Mouse (Mus musculus) kidney, embryonic 15.5 days (tissue): ENCODE data around the gene Gm17662. TPM values are rescaled to one million over a fixed set of nuclear protein-coding genes. Genes with fewer than 3 reads are reported as not detected.

Source experiments
- ATAC-seq: fragments of 200-750 bp; cut with Nextera tagmentation; replicated peaks from 2 replicates; pipeline ENCODE4 v1.8.0; 2017; ENCODE audit warnings: moderate TSS enrichment; ENCODE audit not compliant: low FRiP score
- H3K27ac ChIP-seq: fragments of 300-500 bp; sonication (generic); 2 replicates; pipeline ENCODE4 v1.5.1; 2015; ENCODE audit warnings: mild to moderate bottlenecking, inconsistent platforms
- H3K27me3 ChIP-seq: fragments of 300-500 bp; sonication (generic); 2 replicates; pipeline ENCODE4 v1.6.1; 2015; ENCODE audit warnings: inconsistent platforms
- H3K36me3 ChIP-seq: fragments of 300-500 bp; sonication (generic); 2 replicates; pipeline ENCODE4 v1.6.1; 2015; ENCODE audit warnings: inconsistent platforms
- H3K4me1 ChIP-seq: fragments of 300-500 bp; sonication (generic); 2 replicates; pipeline ENCODE4 v1.6.1; 2015; ENCODE audit warnings: inconsistent platforms
- H3K4me2 ChIP-seq: fragments of 300-500 bp; sonication (generic); 2 replicates; pipeline ENCODE4 v1.6.1; 2015; ENCODE audit warnings: moderate library complexity, mild to moderate bottlenecking, inconsistent platforms
- H3K4me3 ChIP-seq: fragments of 300-500 bp; sonication (generic); replicated peaks from 2 replicates; pipeline ENCODE4 v1.5.1; 2015; ENCODE audit warnings: mild to moderate bottlenecking, inconsistent platforms
- H3K9ac ChIP-seq: fragments of 300-500 bp; sonication (generic); 2 replicates; pipeline ENCODE4 v1.6.1; 2015; ENCODE audit warnings: mild to moderate bottlenecking, inconsistent platforms
- H3K9me3 ChIP-seq: fragments of 300-500 bp; sonication (generic); replicated peaks from 2 replicates; pipeline ENCODE4 v1.6.1; 2016; ENCODE audit warnings: inconsistent platforms
- WGBS: fragments of 180-500 bp; shearing (Covaris S2); methylation state at CpG from one replicate; pipeline ENCODE4 v1.1.7; 2015; ENCODE audit warnings: mixed read lengths; 5-methylcytosine and 5-hydroxymethylcytosine counted together
- polyA plus RNA-seq: library from polyadenylated mRNA; unstranded; fragments of >200 nt; fragmentation: Nextera tagmentation; extraction: Ambion mirVana; gene quantifications from 2 replicates; pipeline ENCODE4 v1.2.1, GENCODE M21; 2015

Gene Gm17662
- polyA plus RNA-seq, 1 experiment from 2014 or later: not detected

DNA sequence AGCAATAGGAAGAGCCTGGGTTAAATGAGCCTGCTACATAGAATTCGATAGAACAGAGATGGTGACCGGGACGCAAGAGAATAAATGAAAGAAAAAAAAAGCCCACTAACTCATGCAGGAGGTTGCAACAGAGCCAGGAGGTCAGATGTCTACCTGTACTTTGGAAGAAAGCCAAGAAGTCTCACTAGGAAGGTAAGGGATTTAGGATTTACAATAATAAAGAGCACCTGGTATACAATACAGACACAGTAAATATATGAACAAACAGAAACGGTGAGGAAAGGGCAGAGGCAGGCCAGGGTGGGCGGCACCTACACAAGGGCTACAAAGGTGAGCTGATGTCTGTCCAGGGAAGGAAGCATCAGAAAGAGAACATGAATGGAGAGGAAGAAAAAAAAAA lies 14.9 kb upstream of the Gm17662 start:
- ATAC-seq: no peak
- no peak overlapping the region for H3K9ac ChIP-seq
- H3K4me3 ChIP-seq: no peak overlapping the region
- H3K27ac ChIP-seq: no peak overlapping the region
- no peaks in the 10 kb centered on the region for H3K36me3 ChIP-seq
- H3K4me2 ChIP-seq: no peak overlapping the region
- H3K27me3 ChIP-seq: no peaks in the 10 kb centered on the region
- H3K9me3 ChIP-seq: no peaks in the 10 kb centered on the region
- WGBS: 84% methylated on average over 5 of the region's 5 CpGs
- no peaks in the 10 kb centered on the region for H3K4me1 ChIP-seq

DNA sequence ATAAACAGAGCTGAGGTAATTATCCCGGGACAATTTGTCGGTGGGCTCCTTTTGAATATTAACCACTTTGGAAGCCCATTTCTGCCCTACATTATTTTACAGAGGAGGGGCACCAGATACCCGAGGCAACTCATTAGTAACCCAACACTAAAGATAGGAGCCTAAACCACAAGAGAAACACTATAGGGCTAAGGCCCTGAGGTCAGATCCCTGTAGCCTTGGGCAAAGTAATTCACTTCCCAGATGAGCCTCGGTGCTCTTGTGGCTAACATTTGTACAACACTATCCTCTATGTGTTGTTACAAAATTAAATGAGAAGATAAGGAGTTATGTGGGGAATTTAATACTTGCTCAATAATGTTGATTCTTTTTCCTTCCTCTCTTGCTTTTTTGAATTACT lies 13.6 kb upstream of the Gm17662 start:
- Histone ChIP-seq H3K9me3 (no peaks in the 10 kb centered on the region), H3K36me3 (no peaks in the 10 kb centered on the region), H3K4me3 (no peak overlapping the region), H3K27me3 (no peaks in the 10 kb centered on the region), H3K4me1 (no peaks in the 10 kb centered on the region), H3K27ac (no peak overlapping the region), H3K4me2 (no peak overlapping the region), H3K9ac (no peak overlapping the region)
- 59% methylated on average over 4 of the region's 4 CpGs for WGBS
- ATAC-seq: no peak

DNA sequence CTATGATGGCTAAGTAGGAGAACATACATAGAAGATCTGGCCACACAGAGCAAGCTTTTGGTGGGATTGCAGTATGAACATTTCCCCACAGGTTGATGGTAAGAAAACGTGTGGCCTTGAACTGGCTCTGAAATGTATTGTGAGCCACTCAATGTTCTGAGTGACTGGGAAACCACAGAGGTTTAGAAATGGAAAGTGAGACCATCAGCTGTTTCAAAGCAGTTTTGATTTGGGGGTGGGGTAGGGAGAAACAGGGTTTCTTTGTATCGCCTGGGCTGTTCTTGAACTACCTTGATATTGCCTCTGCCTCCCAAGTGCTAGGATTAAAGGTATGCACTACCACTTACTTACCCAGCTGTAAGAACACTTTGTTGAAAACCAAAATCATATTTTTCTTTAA lies 1.9 kb upstream of the Gm17662 start:
- Histone ChIP-seq H3K9ac (no peak overlapping the region), H3K4me2 (no peak overlapping the region)
- 85% methylated on average over 2 of the region's 2 CpGs for WGBS

DNA sequence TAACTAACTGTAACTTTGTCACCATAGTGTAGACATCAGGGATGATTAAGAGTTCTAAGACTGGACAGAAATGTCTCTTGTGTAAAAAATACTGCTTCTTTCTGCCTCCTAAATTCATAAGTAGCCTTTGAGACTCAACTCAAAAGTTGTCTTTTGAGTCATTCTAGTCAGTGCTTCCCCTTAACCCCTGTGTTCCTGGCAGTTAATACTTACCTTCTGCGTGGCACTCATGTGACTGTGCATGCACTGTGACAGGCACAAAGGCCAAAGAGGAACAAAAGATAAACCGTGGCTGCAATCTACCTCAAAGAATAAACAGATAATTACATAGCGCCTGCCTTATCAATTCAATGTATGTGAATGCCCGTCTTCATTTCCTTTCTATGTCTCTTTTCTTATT lies 694 bp downstream of the Gm17662 start:
- ATAC-seq: no peak
- no peak overlapping the region for H3K27ac ChIP-seq
- WGBS: 86% methylated on average over 4 of the region's 4 CpGs

More for the DNA sequence above, 1.9 kb upstream of the Gm17662 start:
- H3K36me3 ChIP-seq: no peaks in the 10 kb centered on the region
- no peaks in the 10 kb centered on the region for H3K4me1 ChIP-seq
- H3K4me3 ChIP-seq: no peak overlapping the region
- no peaks in the 10 kb centered on the region for H3K9me3 ChIP-seq
- no peak overlapping the region for H3K27ac ChIP-seq
- no peaks in the 10 kb centered on the region for H3K27me3 ChIP-seq
- ATAC-seq: no peak

DNA sequence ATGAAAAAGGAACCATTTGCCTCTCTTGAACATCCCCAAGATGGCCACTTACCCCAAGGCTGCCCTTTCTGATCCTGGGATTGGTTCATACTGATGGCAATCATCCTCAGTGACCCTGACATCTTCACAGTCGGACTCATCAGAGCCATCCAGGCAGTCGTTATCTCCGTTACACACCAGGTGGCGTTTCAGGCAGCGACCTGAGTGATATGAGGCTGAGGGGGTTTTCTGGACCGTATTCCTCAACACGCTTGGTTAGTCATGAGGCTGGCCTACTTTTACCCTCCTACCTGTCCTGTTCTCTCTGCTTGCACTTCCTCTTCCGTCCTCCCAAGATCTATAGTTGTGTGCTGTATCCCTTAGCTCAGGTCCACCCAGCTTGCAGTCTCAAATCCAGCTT lies 4.1 kb downstream of the Gm17662 start:
- Histone ChIP-seq H3K4me2 (no peak overlapping the region), H3K27me3 (no peaks in the 10 kb centered on the region), H3K36me3 (no peaks in the 10 kb centered on the region), H3K9ac (no peak overlapping the region), H3K4me1 (no peaks in the 10 kb centered on the region), H3K9me3 (no peaks in the 10 kb centered on the region), H3K4me3 (no peak overlapping the region), H3K27ac (no peak overlapping the region)
- no peak for ATAC-seq
- WGBS: 70% methylated on average over 8 of the region's 8 CpGs

More for the DNA sequence above, 694 bp downstream of the Gm17662 start:
- H3K9me3 ChIP-seq: no peaks in the 10 kb centered on the region
- H3K4me3 ChIP-seq: no peak overlapping the region
- no peaks in the 10 kb centered on the region for H3K27me3 ChIP-seq
- no peak overlapping the region for H3K4me2 ChIP-seq
- H3K4me1 ChIP-seq: no peaks in the 10 kb centered on the region
- no peaks in the 10 kb centered on the region for H3K36me3 ChIP-seq
- H3K9ac ChIP-seq: no peak overlapping the region

DNA sequence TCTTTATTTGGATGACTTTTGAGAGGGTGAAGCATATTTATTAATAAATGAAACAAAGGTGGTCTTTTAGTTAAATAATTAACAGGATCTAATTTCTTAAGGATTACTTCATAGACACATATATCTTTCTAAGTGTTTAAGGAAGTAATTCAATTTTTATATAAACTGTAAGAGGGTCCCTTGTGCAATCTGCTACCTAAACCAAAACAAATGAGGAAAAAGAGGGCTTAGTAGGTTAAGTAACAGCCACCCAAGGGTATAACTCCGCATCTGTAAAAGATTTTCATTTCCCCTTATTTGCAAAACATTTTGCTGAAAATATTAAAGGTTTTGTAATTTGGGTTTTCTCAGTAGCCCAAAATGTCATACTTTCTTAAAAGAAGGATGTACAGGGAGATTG lies 7.3 kb downstream of the Gm17662 start:
- Histone ChIP-seq H3K27ac (no peak overlapping the region), H3K4me2 (no peak overlapping the region), H3K36me3 (no peaks in the 10 kb centered on the region), H3K27me3 (no peaks in the 10 kb centered on the region), H3K9ac (no peak overlapping the region), H3K4me1 (no peaks in the 10 kb centered on the region), H3K4me3 (no peak overlapping the region), H3K9me3 (no peaks in the 10 kb centered on the region)
- ATAC-seq: no peak
- 91% methylated on average over 1 of the region's 1 CpGs for WGBS

DNA sequence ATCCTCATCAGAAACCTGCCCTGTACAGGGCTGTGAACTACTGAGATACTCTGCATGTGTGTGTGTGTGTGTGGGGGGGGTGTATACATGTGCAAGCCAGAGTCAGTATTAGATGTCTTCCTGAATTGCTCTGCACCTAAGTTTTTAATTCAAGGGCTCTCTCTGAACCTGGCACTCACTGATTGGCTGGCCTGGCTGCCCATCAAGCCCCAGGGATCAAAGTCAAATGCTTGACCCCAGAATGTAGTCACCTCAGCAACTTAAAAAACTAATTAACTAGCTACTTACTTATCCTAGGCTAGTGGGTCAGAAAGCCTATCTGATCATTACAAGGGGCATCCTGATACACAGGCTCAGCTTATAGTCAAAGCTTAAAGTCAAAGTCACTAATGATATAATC lies 12.5 kb downstream of the Gm17662 start:
- Histone ChIP-seq H3K4me2 (no peak overlapping the region), H3K27me3 (no peaks in the 10 kb centered on the region), H3K4me1 (no peaks in the 10 kb centered on the region), H3K9ac (no peak overlapping the region), H3K36me3 (no peaks in the 10 kb centered on the region), H3K4me3 (no peak overlapping the region), H3K9me3 (no peaks in the 10 kb centered on the region), H3K27ac (no peak overlapping the region)
- ATAC-seq: no peak

DNA sequence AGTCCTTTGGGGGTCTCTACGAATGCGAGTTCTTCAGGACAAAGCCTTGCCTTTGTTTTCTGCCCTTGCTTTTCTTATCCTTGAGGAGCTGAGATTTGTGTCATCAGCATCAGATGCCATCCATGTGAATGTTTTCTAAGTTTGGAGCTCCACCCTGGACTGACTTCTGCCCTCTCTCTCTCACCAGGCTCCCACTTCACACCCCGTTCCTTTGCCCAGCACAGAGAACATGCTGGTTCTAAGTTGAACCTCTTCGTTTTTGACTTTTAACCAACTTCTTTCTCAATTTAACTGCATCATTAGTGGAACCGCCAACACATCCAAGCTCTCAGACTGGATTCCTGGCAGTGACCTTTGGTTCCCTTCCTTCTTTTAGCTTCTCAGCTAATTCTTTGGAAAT lies 13.1 kb downstream of the Gm17662 start:
- Histone ChIP-seq H3K4me1 (no peaks in the 10 kb centered on the region), H3K4me2 (no peak overlapping the region), H3K4me3 (no peak overlapping the region), H3K27ac (no peak overlapping the region), H3K36me3 (no peaks in the 10 kb centered on the region), H3K27me3 (no peaks in the 10 kb centered on the region), H3K9me3 (no peaks in the 10 kb centered on the region), H3K9ac (no peak overlapping the region)
- ATAC-seq: no peak
- 95% methylated on average over 5 of the region's 5 CpGs for WGBS

DNA sequence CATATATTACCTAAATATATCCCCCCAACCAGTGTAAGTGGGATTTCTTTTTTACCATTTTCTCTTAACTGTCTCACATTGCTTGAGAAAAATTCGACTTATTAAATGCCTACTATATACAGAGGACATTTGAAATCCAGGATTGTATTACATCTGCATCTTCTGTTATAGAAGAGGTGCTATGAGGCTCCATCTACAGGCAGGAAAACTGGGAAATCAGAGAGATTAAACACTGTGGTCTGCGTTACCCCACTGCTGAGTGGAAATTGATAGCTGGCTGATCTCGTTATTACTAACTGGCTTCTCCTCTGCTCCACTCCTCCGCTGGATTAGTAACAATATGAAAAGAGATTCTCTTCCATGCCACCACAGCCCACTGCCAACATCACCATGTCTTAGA lies 18.7 kb downstream of the Gm17662 start:
- no peak overlapping the region for H3K4me3 ChIP-seq
- no peak overlapping the region for H3K4me2 ChIP-seq
- H3K9me3 ChIP-seq: no peaks in the 10 kb centered on the region
- no peaks in the 10 kb centered on the region for H3K4me1 ChIP-seq
- H3K36me3 ChIP-seq: no peaks in the 10 kb centered on the region
- ATAC-seq: no peak
- WGBS: 69% methylated on average over 4 of the region's 4 CpGs
- no peak overlapping the region for H3K9ac ChIP-seq
- no peak overlapping the region for H3K27ac ChIP-seq
- no peaks in the 10 kb centered on the region for H3K27me3 ChIP-seq

DNA sequence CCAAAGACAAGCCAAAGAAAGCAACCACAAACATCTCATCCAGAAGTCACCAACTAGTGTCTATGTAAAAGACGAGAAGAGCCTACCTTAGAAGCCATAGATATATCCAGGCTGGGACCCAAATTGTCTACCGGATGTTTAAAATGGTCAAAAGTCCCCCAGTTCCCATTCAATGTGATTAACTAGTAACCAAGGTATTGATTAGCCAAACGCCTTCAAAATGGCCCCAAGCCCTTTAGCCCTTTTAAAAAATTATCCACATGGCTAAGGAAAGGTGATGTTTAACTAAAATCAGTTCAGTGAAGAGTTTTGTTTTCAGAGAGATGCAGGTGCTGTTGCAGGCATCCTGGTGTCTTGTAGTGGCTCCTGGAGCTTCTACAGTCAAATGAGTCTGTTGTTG lies 19.2 kb downstream of the Gm17662 start, which contains the start of gene C8a:
Gene C8a, minus strand, starts transcription at position 76 of the 400 bp plus-strand sequence.
- H3K27me3 ChIP-seq: no peaks in the 10 kb centered on the region
- WGBS: 75% methylated on average over 3 of the region's 3 CpGs
- ATAC-seq: no peak

DNA sequence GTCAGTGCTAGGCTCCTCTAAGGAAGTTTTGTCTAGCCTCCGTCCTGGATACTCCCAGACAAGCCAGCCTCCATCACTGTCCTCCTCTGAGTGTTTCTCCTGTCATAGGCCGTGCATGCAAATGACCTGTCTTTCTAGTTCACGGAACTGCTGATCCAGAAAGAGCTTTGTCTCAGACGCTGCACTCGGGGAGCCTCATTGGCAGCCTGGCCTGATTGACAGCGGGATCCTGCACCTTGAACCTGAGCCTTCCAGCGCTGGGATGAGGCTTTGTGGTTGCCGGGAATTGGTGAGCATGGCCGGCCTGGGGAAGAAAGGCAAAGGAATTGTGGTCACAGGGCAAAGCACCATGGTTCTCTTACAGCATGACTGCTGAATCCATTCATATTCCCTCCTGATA lies 30.4 kb downstream of the Gm17662 start:
- Histone ChIP-seq H3K4me2 (no peak overlapping the region), H3K4me1 (peaks cover 14% of the 10 kb centered on the region), H3K9ac (no peak overlapping the region), H3K4me3 (no peak overlapping the region), H3K36me3 (no peaks in the 10 kb centered on the region), H3K9me3 (no peaks in the 10 kb centered on the region), H3K27me3 (no peaks in the 10 kb centered on the region), H3K27ac (no peak overlapping the region)
- no peak for ATAC-seq
- WGBS: 52% methylated on average over 9 of the region's 9 CpGs

More for the DNA sequence above, 19.2 kb downstream of the Gm17662 start, which contains the start of gene C8a:
- Histone ChIP-seq H3K4me2 (no peak within 1 kb of the TSS), H3K9ac (no peak within 1 kb of the TSS), H3K27ac (no peak within 1 kb of the TSS), H3K4me3 (no peak within 1 kb of the TSS), H3K36me3 (no peaks in the 10 kb centered on the region), H3K9me3 (no peaks in the 10 kb centered on the region), H3K4me1 (no peaks in the 10 kb centered on the region)

DNA sequence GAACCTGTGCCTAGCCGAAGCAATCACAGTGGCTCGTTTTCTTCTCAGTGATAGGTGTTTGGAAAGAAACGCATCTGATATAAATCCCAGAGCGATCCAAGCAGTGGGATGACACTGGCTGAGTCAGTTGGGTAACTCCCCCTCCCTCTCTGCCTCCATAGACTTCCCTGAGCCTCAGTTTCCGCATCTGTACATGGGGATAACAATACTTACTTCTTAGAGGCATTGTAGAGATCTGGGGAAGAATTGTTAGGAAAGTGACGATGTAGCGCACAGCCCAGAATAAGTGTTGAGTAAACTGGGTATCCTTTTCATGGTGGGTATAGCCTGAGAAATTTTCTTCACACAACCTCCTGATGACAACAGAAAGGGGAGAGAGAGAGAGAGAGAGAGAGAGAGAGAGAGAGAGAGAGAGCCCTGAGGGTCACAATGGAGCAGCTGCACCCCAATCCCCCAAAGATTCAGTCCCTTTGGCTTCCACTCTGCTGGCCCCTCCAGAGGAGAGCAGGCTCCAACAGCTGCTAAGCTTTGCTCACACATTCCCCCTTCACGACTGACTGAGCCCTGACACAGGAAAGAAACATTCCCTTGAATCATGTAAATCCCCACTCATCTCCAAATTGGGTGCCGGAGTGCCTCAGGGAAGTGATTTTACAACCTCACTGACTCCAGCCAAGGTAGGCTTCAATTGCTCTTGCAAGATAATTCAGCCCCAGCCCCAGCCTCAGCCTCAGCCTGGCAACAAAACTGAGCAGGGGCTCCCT lies 31.6 kb downstream of the Gm17662 start:
- 68% methylated on average over 9 of the region's 9 CpGs for WGBS
- peaks cover 16% of the 10 kb centered on the region for H3K4me1 ChIP-seq
- no peaks in the 10 kb centered on the region for H3K36me3 ChIP-seq
- H3K9me3 ChIP-seq: no peaks in the 10 kb centered on the region
- no peak overlapping the region for H3K27ac ChIP-seq
- no peaks in the 10 kb centered on the region for H3K27me3 ChIP-seq
- no peak overlapping the region for H3K4me3 ChIP-seq
- no peak overlapping the region for H3K9ac ChIP-seq
- H3K4me2 ChIP-seq: no peak overlapping the region
- ATAC-seq: 0 out of 2 replicates have a peak, but pooled peaks have one; percentile 36

DNA sequence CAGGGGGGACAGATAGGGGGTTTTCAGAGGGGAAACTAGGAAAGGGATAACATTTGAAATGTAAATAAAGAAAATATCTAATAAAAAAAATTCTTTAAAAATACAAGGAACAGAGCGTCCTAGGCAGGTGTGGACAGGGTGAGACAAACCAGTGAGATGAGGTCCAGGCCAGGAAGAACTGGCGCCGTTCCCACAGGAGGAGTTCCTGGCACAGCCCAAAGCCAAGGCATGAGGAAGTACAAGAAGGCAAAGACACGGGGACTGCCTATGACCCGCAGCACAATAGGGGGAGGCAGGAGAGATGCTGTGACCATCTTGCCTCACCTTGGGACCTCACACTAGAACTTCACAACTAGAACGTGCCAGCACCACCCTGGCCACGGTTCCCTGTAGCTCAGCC lies 34.6 kb downstream of the Gm17662 start:
- Histone ChIP-seq H3K36me3 (no peaks in the 10 kb centered on the region), H3K4me2 (no peak overlapping the region), H3K4me3 (no peak overlapping the region), H3K27ac (no peak overlapping the region), H3K9me3 (no peaks in the 10 kb centered on the region), H3K27me3 (no peaks in the 10 kb centered on the region), H3K9ac (no peak overlapping the region), H3K4me1 (peaks cover 16% of the 10 kb centered on the region)
- 77% methylated on average over 7 of the region's 7 CpGs for WGBS
- no peak for ATAC-seq
